Mouse (Mus musculus) heart, adult 11 months (tissue): ENCODE measurements around the gene Trim6.
A peak's percentile ranks its signal among the peaks of the same experiment; 100 is the strongest.
"Not testable (repeated sequence)": the region's sequence is repeated elsewhere in the genome, so short reads cannot be mapped to it uniquely, and the experiment has no call there.

Experiments
- DNase-seq: peaks from one replicate; pipeline ENCODE4 v3.0.0; 2022

Trim6 gene

DNA sequence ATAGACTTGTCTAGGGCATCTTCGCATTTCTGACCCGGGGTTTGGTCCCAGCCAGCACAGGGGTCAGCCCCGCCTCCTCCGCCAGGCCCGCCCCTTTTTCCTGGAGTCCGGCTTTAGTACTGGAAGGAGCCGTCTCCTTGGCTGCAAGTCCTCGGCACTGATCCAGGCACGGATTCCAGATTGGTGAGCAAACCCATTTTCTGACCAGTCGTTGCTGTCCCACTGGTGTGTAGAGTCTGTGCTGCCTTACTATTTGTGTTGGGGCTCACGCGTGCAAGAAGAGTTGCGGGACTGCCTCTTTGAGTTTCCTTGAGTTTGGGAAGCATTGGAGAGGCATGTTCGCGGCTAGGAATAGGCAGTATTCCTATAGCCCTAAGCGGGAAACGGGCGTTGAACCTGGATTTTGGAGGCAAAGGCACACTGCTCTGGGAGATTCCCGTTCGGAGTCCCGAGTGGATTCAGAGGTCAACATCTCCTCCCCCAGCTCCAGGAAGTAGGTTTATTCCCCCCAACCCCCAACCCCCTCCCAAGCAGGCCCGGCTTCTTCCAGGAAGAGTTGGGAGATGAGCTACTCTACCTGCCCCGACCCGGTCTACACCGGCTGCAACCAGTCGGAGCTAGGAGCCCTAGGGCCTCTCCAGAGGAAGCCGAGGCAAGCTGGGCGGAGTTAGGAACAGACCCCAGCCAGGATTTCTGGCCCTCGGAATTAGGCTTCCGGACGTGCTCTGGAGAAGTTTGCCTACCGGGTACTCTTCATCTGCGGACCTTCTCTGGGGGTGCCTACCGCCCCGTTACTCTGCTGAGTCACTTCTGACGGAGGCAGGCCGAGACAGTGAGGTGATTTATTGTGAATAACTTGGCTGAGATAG lies at the start of gene Trim6:
Trim6 (plus strand) TSS at position 93 of the 869 bp plus-strand sequence.
- peak; percentile 98 for DNase-seq

DNA sequence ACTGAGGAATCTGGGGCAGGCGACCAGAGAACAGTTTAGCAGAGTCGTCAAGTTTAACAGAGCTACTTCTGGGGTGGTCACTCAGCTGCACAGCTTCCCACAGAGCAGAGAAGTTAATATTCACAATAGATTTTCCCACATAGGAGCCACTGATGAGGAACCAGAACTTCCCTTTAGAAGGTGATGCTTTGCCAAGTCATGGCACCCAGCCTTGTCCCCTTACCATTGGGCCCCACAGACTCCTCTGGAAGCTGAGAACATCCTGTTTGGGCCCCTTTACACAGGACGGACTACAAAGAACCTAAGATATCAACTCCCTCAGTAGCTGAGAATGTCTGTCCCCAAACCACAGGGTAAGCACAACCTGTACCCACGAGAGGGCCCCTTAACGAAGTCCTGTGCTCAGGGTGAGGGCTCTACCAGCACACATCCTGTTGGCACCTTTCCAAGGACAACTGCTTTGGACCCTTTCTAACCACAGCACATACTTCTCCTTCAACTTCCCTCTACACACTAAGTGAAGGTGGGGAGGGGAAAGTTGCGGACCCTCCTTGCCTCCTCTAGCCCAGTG lies 48.9 kb upstream of the Trim6 start:
- no peak for DNase-seq

GRCm38 (mm10) chr7:104175085-104175484 lies 43.5 kb upstream of the Trim6 start:
- DNase-seq: no peak

DNA sequence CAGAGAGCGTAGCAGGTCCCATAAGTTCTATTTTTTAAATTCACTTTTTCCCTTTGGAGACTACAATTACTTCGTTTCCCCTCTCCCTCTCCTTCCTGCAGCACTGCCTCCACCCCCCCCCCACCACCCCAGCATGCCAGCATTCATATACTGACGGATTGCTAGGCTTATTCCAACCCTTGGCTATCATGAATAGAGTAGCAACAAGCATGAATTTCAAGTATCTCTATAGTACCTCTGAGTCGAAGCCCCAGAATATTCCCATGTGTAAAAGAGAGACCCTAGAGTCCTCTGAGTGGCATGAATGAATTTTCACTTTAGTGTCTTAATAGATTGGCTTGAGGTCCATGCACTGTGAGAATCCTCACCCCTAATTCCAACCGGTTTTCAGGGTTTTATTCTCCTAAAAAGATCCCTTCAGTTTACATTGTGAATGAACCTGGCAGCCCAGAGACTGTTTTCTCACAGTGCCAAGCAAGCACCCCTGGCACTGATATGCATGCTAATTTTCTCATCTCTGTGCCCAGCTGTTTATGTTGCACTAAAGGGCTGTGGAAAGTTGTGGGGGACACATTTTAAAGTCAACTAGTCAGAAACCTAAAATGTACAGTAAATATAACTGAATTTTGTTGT lies 40.1 kb upstream of the Trim6 start:
- no peak for DNase-seq

- no peak for DNase-seq
Measured at GRCm38 (mm10) chr7:104179074-104179473, 39.5 kb upstream of the Trim6 start.

- DNase-seq: no peak
Measured at GRCm38 (mm10) chr7:104183292-104183691, 35.3 kb upstream of the Trim6 start, which contains the start of gene Olfr648. TSS of gene Olfr648 (minus strand) at chr7:104183392.

GRCm38 (mm10) chr7:104191275-104191674 lies 27.3 kb upstream of the Trim6 start:
- no peak for DNase-seq

GRCm38 (mm10) chr7:104195885-104196284 lies 22.7 kb upstream of the Trim6 start, which contains the start of gene Olfr649:
TSS of gene Olfr649 (minus strand) at chr7:104195985.
- no peak for DNase-seq

- peak; percentile 93 for DNase-seq
Measured at GRCm38 (mm10) chr7:104199822-104200221, 18.8 kb upstream of the Trim6 start.

DNA sequence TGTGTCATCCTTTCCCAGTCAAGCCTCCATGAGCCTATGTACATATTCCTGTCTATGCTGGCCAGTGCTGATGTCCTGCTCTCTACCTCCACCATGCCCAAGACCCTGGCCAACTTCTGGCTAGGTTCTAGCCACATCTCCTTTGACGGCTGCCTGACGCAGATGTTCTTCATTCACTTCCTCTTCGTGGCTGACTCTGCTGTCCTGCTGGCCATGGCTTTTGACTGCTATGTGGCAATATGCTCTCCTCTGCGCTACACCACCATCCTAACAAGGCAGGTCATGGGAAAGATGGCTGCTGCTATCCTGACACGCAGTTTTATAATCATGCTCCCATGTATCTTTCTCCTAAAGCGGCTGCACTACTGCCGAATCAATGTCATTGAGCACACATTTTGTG lies 12.4 kb upstream of the Trim6 start:
- peak; percentile 55 for DNase-seq

- DNase-seq: peak; percentile 27
Measured at GRCm38 (mm10) chr7:104216011-104216535, 2.5 kb upstream of the Trim6 start.

DNA sequence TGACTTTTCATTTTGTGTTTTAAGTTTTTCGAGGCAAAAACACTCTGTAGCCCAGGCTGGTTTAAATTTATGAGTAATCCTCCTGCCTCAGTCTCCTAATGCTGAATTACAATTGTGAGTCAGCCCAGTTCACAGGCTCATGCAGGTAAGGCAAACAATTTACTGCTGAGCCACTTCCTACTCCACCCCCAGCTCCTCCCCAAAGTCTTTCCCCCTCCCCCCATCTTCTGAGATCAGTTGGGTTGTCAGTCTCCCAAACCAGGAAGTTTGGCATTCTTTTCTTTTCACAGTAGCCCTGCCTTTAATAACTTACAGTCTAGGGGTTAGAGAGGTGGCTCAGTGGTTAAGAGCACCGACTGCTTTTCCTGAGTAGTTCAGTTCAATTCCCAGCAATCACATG lies 712 bp upstream of the Trim6 start:
- DNase-seq: peak; percentile 34

- peak; percentile 82 for DNase-seq
Measured at GRCm38 (mm10) chr7:104231203-104231602, 12.6 kb downstream of the Trim6 start.

DNA sequence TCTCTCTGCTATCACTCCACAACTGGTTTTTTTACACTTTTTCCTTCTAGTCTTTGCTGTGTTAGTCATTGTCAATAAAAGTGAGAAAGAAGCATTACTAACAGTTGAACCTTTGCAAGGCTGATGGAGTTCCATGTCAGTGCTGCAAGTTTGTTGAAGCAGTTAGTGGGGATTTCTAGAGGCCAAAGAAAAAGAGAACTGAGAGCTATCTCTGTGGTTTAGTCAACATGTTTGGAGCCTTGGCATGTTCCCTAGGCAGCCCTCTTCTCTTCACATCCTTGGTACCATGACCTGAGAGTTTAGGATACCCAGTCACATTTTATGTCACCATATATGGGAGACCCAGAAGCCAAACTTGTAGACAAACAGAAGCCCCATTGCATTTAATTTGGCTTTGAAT lies 22.3 kb downstream of the Trim6 start:
- peak; percentile 7 for DNase-seq

GRCm38 (mm10) chr7:104243616-104244015 lies 25.0 kb downstream of the Trim6 start:
- DNase-seq: peak; percentile 56

DNA sequence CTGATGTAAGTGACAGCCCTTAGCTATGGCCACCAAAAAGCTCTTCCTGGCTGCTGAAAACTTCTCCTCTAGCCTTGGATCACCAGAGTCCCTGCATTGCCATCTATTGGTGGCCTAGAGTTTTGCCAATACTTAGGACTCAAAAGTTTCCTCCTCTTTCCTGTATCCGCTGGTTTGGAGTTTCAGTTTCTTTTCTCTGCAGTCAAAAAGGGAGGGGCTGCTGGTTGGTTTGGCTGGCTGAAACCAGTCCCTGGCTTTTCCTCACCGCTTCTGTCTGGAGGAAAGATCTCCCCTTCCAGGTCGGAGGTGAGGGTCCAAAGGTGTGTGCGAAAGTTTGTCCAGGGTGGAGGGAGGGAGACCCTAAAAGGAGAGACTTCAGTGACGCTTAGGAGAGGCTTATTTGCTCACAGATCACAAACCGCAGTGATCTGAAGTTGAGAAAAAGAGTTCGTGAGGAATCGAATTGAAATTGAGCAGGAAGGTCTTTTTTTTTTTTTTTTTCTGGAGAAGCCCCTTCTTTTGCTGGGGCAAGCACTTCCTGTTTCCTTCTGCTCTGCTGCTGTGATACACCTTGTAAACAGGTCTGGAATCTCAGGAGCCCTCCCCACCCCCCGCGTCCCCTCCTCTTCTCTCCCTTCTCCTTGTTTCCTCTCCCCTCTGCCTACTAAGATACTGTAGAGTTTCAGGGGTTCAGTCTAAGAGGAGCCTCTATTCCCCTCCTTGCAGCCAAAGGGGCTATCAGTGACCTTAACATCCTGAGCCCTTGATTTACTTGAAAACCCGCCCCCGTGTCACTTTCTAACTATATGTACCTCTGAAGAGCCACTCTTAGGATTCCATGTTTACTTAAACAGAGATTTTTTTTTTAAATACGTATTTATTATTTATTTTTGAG lies 25.9 kb downstream of the Trim6 start, which contains the start of gene Trim34a:
Trim34a (plus strand) TSS at position 171 of the 895 bp plus-strand sequence.
- DNase-seq: peak; percentile 98

DNA sequence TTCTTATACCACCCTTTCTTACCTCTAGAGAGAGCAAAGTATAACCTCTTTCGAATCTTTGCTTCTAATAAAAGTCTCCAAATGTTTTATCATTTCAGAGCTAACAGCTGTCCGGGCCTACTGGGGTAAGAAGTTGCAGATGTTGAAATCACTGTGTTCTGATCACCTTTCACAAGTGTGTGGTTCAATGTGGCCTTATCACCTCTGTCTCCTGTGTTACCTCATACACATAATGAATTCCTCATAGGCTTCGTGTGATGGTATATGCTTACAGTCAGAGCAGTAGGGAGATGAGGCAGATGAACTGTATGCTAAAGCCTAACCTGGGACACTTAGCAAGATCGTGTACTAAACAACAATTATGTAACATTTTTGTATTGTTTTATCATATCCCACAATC lies 41.8 kb downstream of the Trim6 start:
- DNase-seq: not testable (repeated sequence)

DNA sequence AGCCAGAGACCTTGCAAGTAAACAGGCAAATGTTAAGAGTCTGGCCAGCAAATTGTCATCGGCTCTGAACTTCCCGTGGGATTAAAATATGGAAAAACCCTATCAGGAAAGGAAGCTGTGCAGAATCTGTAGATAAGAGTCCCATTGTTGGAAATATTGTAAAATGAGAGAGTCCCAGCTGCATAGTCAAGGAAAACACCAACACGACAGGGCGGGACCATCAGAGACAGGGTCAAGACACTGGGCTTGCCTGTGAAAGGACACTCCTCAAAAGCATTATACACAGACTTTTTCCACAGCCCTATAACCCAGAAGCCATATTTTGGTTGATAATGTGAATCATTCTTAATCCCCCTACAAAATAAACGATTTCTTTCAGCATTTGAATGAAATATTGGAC lies 46.7 kb downstream of the Trim6 start:
- not testable (repeated sequence) for DNase-seq

- not testable (repeated sequence) for DNase-seq
Measured at GRCm38 (mm10) chr7:104279361-104279760, 60.8 kb downstream of the Trim6 start.
